Mouse (Mus musculus) CH12.LX (cell line): Measurements from ENCODE around the gene Tmco3.

Experiments used
- CHD2 ChIP-seq: IDR thresholded peaks from 2 replicates; pipeline ENCODE4 v1.6.1; 2011; ENCODE audit warnings: low read length, improper control_type of control experiment
- CTCF ChIP-seq, 2 experiments: IDR thresholded peaks in 1 of 2; conservative IDR thresholded peaks in 1 of 2; 2 replicates each; pipeline ENCODE4 v1.5.1; 2011 to 2012; ENCODE audit warnings: low read depth in 2 of 2, low read length in 2 of 2, improper control_type of control experiment in 1 of 2, inconsistent platforms in 1 of 2, mild to moderate bottlenecking in 1 of 2, moderate library complexity in 1 of 2
- ETS1 ChIP-seq: conservative IDR thresholded peaks from 2 replicates; pipeline ENCODE4 v1.6.1; 2012; ENCODE audit warnings: low read depth, mild to moderate bottlenecking, inconsistent platforms, low read length, improper control_type of control experiment, moderate library complexity
- MAFK ChIP-seq: IDR thresholded peaks from 2 replicates; pipeline ENCODE4 v1.6.1; 2011; ENCODE audit warnings: low read length, improper control_type of control experiment; ENCODE audit not compliant: insufficient replicate concordance
- MAX ChIP-seq: IDR thresholded peaks from 2 replicates; pipeline ENCODE4 v1.6.1; 2011; ENCODE audit warnings: low read length, improper control_type of control experiment
- MYC ChIP-seq: IDR thresholded peaks from 2 replicates; pipeline ENCODE4 v1.6.1; 2011; ENCODE audit warnings: low read depth, mild to moderate bottlenecking, improper control_type of control experiment, low read length
- PAX5 ChIP-seq: IDR thresholded peaks from 2 replicates; pipeline ENCODE4 v1.6.1; 2012; ENCODE audit warnings: low read length, inconsistent platforms, mixed read lengths
- POLR2A ChIP-seq: IDR thresholded peaks from 2 replicates; pipeline ENCODE4 v1.6.1; 2011; ENCODE audit warnings: low read depth, mild to moderate bottlenecking, improper control_type of control experiment, low read length
- POLR2AphosphoS2 ChIP-seq: IDR thresholded peaks from 2 replicates; pipeline ENCODE4 v1.6.1; 2011; ENCODE audit warnings: low read depth, low read length, improper control_type of control experiment
- UBTF ChIP-seq: IDR thresholded peaks from 2 replicates; pipeline ENCODE4 v1.6.1; 2012; ENCODE audit warnings: low read depth, mild to moderate bottlenecking, inconsistent platforms, low read length, improper control_type of control experiment, moderate library complexity
- USF1 ChIP-seq: IDR thresholded peaks from 2 replicates; pipeline ENCODE4 v1.6.1; 2014; ENCODE audit warnings: low read depth, mild to moderate bottlenecking, inconsistent platforms, low read length, improper control_type of control experiment
- USF2 ChIP-seq: conservative IDR thresholded peaks from 2 replicates; pipeline ENCODE4 v1.6.1; 2011; ENCODE audit warnings: low read depth, low read length, improper control_type of control experiment
- ZKSCAN1 ChIP-seq: IDR thresholded peaks from 2 replicates; pipeline ENCODE4 v1.6.1; 2012; ENCODE audit warnings: low read depth, inconsistent platforms, low read length, improper control_type of control experiment, borderline replicate concordance

GRCm38 (mm10) chr8:13361865-13362264, 73.9 kb downstream of the Tmco3 start:
- TF ChIP-seq POLR2AphosphoS2 (no peak), ETS1 (no peak), POLR2A (no peak), CTCF (conservative IDR thresholded peaks at IDR 0.05 in 1 of 2, IDR thresholded peaks at IDR 0.05 in 1 of 2; ENCODE audit: low read depth in 2 of 2, low read length in 2 of 2) (peak; percentile 33 to 57; a peak in 3 of 4 replicates), CHD2 (no peak), MAFK (no peak), MYC (no peak), USF1 (no peak), MAX (no peak), USF2 (no peak), PAX5 (no peak), UBTF (no peak), ZKSCAN1 (no peak)
